Mouse (Mus musculus) heart, postnatal 25 days (tissue): ENCODE measurements around the gene Fam169a. TPM values are rescaled to one million over a fixed set of nuclear protein-coding genes. Genes with fewer than 3 reads are reported as not detected.
"Not testable (repeated sequence)": the region's sequence is repeated elsewhere in the genome, so short reads cannot be mapped to it uniquely, and the experiment has no call there.

Experiments used
- DNase-seq: peaks from one replicate; pipeline ENCODE4 v3.0.0; 2022; ENCODE audit warnings: low spot score
- intact Hi-C: fragments of 180-260 bp; cut with DNase I; formaldehyde crosslinking; loops from one replicate; pipeline ENCODE4 v1.15.1; 2025
- total RNA-seq, 2 experiments: library from RNA; stranded (reverse); gene quantifications; 2 replicates each; pipeline ENCODE4 v1.2.3; 2021

Gene Fam169a
- total RNA-seq, 2 experiments from 2014 or later, result 0.10 to 0.20 TPM

- intact Hi-C loops, result no loop called here
- no peak for DNase-seq
Measured at GRCm38 (mm10) chr13:97073497-97073896, 6.4 kb downstream of the Fam169a start.

- DNase-seq, result no peak
- intact Hi-C loops, result no loop called here
Measured at GRCm38 (mm10) chr13:97077556-97077955, 10.5 kb downstream of the Fam169a start.

- DNase-seq, result no peak
- intact Hi-C loops, result no loop called here
Measured at GRCm38 (mm10) chr13:97080201-97080600, 13.1 kb downstream of the Fam169a start.

GRCm38 (mm10) chr13:97080615-97081014 lies 13.5 kb downstream of the Fam169a start:
- no peak for DNase-seq
- intact Hi-C loops, result no loop called here

GRCm38 (mm10) chr13:97082432-97082831 lies 15.3 kb downstream of the Fam169a start:
- no peak for DNase-seq
- intact Hi-C loops, result no loop called here

- intact Hi-C loops, result no loop called here
- no peak for DNase-seq
Measured at GRCm38 (mm10) chr13:97086316-97086715, 19.2 kb downstream of the Fam169a start.

GRCm38 (mm10) chr13:97087421-97087820 lies 20.3 kb downstream of the Fam169a start:
- intact Hi-C loops, result no loop called here
- DNase-seq, result no peak

- DNase-seq, result no peak
- intact Hi-C loops, result no loop called here
Measured at GRCm38 (mm10) chr13:97088183-97088582, 21.1 kb downstream of the Fam169a start.

GRCm38 (mm10) chr13:97095726-97096125 lies 28.6 kb downstream of the Fam169a start:
- intact Hi-C loops, result no loop called here
- no peak for DNase-seq

- intact Hi-C loops, result no loop called here
- DNase-seq, result no peak
Measured at GRCm38 (mm10) chr13:97099187-97099852, 32.2 kb downstream of the Fam169a start, which contains the start of gene Gm6169. Gene Gm6169 (minus strand): TSS chr13:97099237.

GRCm38 (mm10) chr13:97104996-97105395 lies 37.9 kb downstream of the Fam169a start:
- no peak for DNase-seq

GRCm38 (mm10) chr13:97107721-97108120 lies 40.6 kb downstream of the Fam169a start:
- DNase-seq, intact Hi-C loops: not testable (repeated sequence)

More at GRCm38 (mm10) chr13:97104996-97105395, 37.9 kb downstream of the Fam169a start:
- intact Hi-C loops, result no loop called here

GRCm38 (mm10) chr13:97109046-97109445 lies 42.0 kb downstream of the Fam169a start:
- intact Hi-C loops, result no loop called here
- DNase-seq, result no peak

GRCm38 (mm10) chr13:97121341-97121740 lies 54.3 kb downstream of the Fam169a start:
- intact Hi-C loops, result no loop called here
- DNase-seq, result no peak

- DNase-seq, intact Hi-C loops: not testable (repeated sequence)
Measured at GRCm38 (mm10) chr13:97129654-97130053, 62.6 kb downstream of the Fam169a start.

GRCm38 (mm10) chr13:97130413-97130812 lies 63.3 kb downstream of the Fam169a start:
- intact Hi-C loops, result not testable (repeated sequence)

GRCm38 (mm10) chr13:97137466-97138400 lies 70.6 kb downstream of the Fam169a start, which contains the start of the genes Gfm2 and Nsa2:
Gene Gfm2 (plus strand): TSS chr13:97137937.
Gene Nsa2 (minus strand): TSS chr13:97137937.
- intact Hi-C loops, result no loop called here
- peak; percentile 78 for DNase-seq

More at GRCm38 (mm10) chr13:97130413-97130812, 63.3 kb downstream of the Fam169a start:
- DNase-seq, result not testable (repeated sequence)

- DNase-seq, intact Hi-C loops: not testable (repeated sequence)
Measured at GRCm38 (mm10) chr13:97138404-97138931, 71.4 kb downstream of the Fam169a start.

GRCm38 (mm10) chr13:97142321-97142720 lies 75.2 kb downstream of the Fam169a start:
- DNase-seq, result no peak
- intact Hi-C loops, result no loop called here

- intact Hi-C loops, result no loop called here
- no peak for DNase-seq
Measured at GRCm38 (mm10) chr13:97145834-97146233, 78.7 kb downstream of the Fam169a start.
